Mouse (Mus musculus): ENCODE results near the gene Prrg3. TPM values are rescaled to one million over a fixed set of nuclear protein-coding genes. Genes with fewer than 3 reads are reported as not detected.
"Not testable (repeated sequence)": the region's sequence is repeated elsewhere in the genome, so short reads cannot be mapped to it uniquely, and the experiment has no call there.

Gene Prrg3
- polyA plus RNA-seq (2015; fragmentation: Nextera tagmentation; extraction: Ambion mirVana) = 16.1 and 17.0 TPM in 2 replicates

DNA sequence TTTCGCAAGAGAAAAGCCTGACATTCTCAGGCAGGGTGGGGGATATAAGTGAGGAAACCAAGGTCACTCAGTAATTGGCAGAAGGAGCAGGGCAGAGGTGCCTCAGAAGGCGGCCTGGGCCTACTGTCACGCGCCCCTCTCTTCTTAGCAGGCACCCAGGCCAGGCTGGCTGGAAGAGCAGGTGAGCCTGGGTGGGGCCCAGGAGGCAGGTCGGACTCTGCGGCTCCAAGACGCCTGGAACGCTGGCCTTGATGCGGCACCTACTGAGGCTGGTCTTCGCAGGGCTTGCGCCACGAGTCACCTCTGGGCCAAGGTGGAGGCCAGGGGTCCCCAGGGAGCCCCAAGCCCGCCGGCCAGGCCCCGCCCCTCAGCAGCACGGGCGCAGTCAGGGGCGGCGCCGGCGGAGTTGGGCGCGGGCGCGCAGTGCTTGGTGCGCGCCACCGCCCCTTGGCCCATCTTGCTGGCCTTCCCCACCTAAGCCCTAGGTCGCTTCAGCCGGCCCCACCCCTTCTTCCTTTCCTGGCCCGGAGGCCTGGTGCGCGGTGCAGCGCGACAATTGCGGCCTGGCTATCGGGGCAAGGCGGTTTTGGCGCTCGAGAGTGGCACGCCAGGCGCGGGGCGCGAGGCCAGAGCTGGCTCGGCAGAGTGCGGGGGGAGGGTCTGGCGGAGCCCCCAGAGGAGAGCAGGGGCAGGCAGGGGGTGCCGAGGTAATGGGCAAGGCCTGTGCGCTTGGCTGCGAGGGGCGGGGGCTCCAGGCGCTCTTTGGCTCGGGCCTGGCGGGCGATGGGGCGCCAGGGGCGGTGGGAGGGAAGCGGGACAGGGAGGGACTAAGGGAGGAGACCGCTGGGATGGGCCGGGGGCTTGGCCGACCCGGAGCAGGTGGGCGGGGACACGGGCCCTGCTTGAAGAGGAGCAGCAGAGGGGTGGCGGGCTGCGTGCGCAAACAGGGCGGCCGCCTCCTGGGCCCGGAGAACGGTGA, at the start of gene Prrg3:
Gene Prrg3 (plus strand): TSS at position 552 of the 979 bp plus-strand sequence.
- Histone ChIP-seq H3K4me2 (peak within 1 kb of the TSS; percentile 67), H3K9me3 (no peaks in the 10 kb centered on the region), H3K36me3 (peaks cover 3% of the 10 kb centered on the region; the same call in 1 of the 2 replicates), H3K4me1 (no peaks in the 10 kb centered on the region; the same call in 1 of the 2 replicates), H3K27ac (peak within 1 kb of the TSS; percentile 61), H3K4me3 (peak within 1 kb of the TSS; percentile 53), H3K27me3 (peaks cover 3% of the 10 kb centered on the region; the same call in 1 of the 2 replicates), H3K9ac (peak within 1 kb of the TSS; percentile 47)
- WGBS = 20% methylated on average over 67 of the region's 72 CpGs
- ATAC-seq (ENCODE audit: insufficient number of reproducible peaks, low FRiP score, low TSS enrichment, low read depth) = peak; percentile 90

- ATAC-seq (ENCODE audit: insufficient number of reproducible peaks, low FRiP score, low TSS enrichment, low read depth) = no peak
- 0 out of 2 replicates have a peak, but pooled peaks cover 3% of the 10 kb centered on the region for H3K27me3 ChIP-seq
- 19% methylated on average over 3 of the region's 3 CpGs for whole genome bisulfite sequencing
Measured at GRCm38 (mm10) chrX:71946631-71947030, 15.8 kb upstream of the Prrg3 start.

GRCm38 (mm10) chrX:71958366-71958765, 4.1 kb upstream of the Prrg3 start:
- Histone ChIP-seq H3K4me2 (no peak overlapping the region), H3K27me3 (peaks cover 3% of the 10 kb centered on the region; the same call in 1 of the 2 replicates), H3K27ac (no peak overlapping the region), H3K9me3 (no peaks in the 10 kb centered on the region), H3K4me1 (no peaks in the 10 kb centered on the region), H3K9ac (no peak overlapping the region), H3K36me3 (no peaks in the 10 kb centered on the region), H3K4me3 (no peak overlapping the region)
- no peak for ATAC-seq (ENCODE audit: insufficient number of reproducible peaks, low FRiP score, low TSS enrichment, low read depth)

More at GRCm38 (mm10) chrX:71946631-71947030, 15.8 kb upstream of the Prrg3 start:
- no peak overlapping the region for H3K4me3 ChIP-seq
- no peaks in the 10 kb centered on the region for H3K36me3 ChIP-seq
- no peak overlapping the region for H3K4me2 ChIP-seq
- H3K27ac ChIP-seq = no peak overlapping the region
- H3K9ac ChIP-seq = no peak overlapping the region
- no peaks in the 10 kb centered on the region for H3K9me3 ChIP-seq
- H3K4me1 ChIP-seq = no peaks in the 10 kb centered on the region

GRCm38 (mm10) chrX:71963275-71963912, 970 bp downstream of the Prrg3 start:
- Histone ChIP-seq H3K27me3 (peaks cover 3% of the 10 kb centered on the region; the same call in 1 of the 2 replicates), H3K4me1 (no peaks in the 10 kb centered on the region; the same call in 1 of the 2 replicates), H3K9ac (peak overlapping the region; percentile 47), H3K9me3 (no peaks in the 10 kb centered on the region), H3K27ac (peak overlapping the region; percentile 61; the same call in 1 of the 2 replicates), H3K36me3 (peaks cover 4% of the 10 kb centered on the region; the same call in 1 of the 2 replicates), H3K4me3 (peak overlapping the region; percentile 53), H3K4me2 (peak overlapping the region; percentile 67)
- no peak for ATAC-seq (ENCODE audit: insufficient number of reproducible peaks, low FRiP score, low TSS enrichment, low read depth)
- WGBS = 39% methylated on average over 9 of the region's 9 CpGs

- no peaks in the 10 kb centered on the region; the same call in 1 of the 2 replicates for H3K4me1 ChIP-seq
- H3K27ac ChIP-seq = no peak overlapping the region
- no peak overlapping the region for H3K9ac ChIP-seq
- no peak overlapping the region for H3K4me3 ChIP-seq
- ATAC-seq (ENCODE audit: insufficient number of reproducible peaks, low FRiP score, low TSS enrichment, low read depth) = no peak
- H3K9me3 ChIP-seq = no peaks in the 10 kb centered on the region
- H3K4me2 ChIP-seq = no peak overlapping the region
- H3K36me3 ChIP-seq = peaks cover 4% of the 10 kb centered on the region; the same call in 1 of the 2 replicates
- H3K27me3 ChIP-seq = no peaks in the 10 kb centered on the region; the same call in 1 of the 2 replicates
- 54% methylated on average over 1 of the region's 1 CpGs for WGBS
Measured at GRCm38 (mm10) chrX:71968216-71968615, 5.8 kb downstream of the Prrg3 start.

DNA sequence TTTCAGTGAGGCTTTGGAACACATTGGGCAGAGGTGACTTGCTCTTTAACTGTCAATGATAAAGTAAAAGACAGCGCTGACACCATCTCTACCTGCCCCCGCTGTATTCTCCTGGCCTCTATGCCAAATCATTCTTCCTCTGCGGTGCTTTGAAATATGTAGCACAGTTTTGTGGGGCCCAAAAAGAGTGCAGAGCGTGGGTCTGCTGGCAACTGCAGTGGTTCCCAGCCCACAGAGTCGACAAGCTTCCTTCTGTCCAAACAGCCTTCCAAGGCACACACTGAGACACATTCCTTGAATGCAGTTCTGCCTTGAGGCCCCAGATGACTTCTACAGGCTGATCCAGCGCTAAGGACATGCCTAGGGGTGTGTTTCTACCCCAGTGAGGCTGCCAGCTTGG, 6.4 kb downstream of the Prrg3 start:
- WGBS = 74% methylated on average over 6 of the region's 6 CpGs
- H3K4me2 ChIP-seq = no peak overlapping the region
- H3K4me3 ChIP-seq = no peak overlapping the region
- H3K36me3 ChIP-seq = peaks cover 4% of the 10 kb centered on the region; the same call in 1 of the 2 replicates
- no peak for ATAC-seq (ENCODE audit: insufficient number of reproducible peaks, low FRiP score, low TSS enrichment, low read depth)
- no peaks in the 10 kb centered on the region for H3K9me3 ChIP-seq
- no peaks in the 10 kb centered on the region; the same call in 1 of the 2 replicates for H3K4me1 ChIP-seq
- no peak overlapping the region for H3K27ac ChIP-seq
- no peak overlapping the region for H3K9ac ChIP-seq
- no peaks in the 10 kb centered on the region; the same call in 1 of the 2 replicates for H3K27me3 ChIP-seq

DNA sequence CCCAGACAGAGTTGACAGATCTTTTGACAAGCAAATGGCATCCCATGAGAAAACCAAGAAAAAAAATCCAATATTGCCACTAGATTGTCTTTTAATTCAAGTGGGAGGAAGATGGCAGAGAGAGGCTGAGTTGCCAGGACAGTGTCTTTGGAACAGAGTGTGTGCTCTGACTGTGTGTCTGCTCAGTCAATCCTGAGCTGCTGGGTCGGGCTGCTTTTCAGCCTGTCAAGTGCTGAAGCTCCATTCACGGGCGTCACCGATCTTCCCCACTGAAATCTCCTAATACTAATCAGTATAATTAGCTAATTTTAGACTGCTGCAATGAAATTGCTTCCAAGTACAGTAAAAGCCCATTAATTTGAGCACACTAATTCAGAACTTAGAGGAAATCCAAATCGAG, 8.9 kb downstream of the Prrg3 start:
- ATAC-seq (ENCODE audit: insufficient number of reproducible peaks, low FRiP score, low TSS enrichment, low read depth) = no peak
- Histone ChIP-seq H3K27ac (no peak overlapping the region), H3K9ac (no peak overlapping the region), H3K4me3 (no peak overlapping the region), H3K27me3 (no peaks in the 10 kb centered on the region; the same call in 1 of the 2 replicates), H3K4me1 (no peaks in the 10 kb centered on the region), H3K36me3 (peaks cover 4% of the 10 kb centered on the region; the same call in 1 of the 2 replicates), H3K4me2 (no peak overlapping the region), H3K9me3 (no peaks in the 10 kb centered on the region)
- 68% methylated on average over 5 of the region's 5 CpGs for WGBS

DNA sequence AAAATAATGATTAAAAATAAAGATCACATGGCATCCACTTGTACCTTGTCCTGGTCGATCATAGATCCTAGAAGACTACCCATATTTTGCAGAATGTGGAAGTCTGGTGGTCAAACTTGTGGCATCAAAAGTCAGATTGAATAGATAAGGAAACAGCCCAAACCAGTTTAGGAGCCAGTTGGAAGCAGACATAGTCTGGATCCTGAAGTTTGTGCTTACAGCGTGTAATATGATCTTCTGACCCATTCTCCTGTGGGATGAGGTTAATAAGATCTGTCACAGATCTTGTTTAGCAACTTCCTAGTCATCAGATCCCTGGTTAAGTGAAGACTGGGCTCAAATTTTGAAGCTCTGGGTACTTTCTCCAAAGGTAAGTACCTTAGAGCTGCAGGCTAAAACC, 10.3 kb downstream of the Prrg3 start, which contains the start of gene Fate1:
Gene Fate1 (plus strand): TSS at position 301 of the 400 bp plus-strand sequence.
- H3K27me3 ChIP-seq = no peaks in the 10 kb centered on the region; the same call in 1 of the 2 replicates
- 66% methylated on average over 2 of the region's 2 CpGs for WGBS
- no peaks in the 10 kb centered on the region for H3K36me3 ChIP-seq
- no peak within 1 kb of the TSS for H3K9ac ChIP-seq
- H3K9me3 ChIP-seq = no peaks in the 10 kb centered on the region
- no peaks in the 10 kb centered on the region for H3K4me1 ChIP-seq
- H3K4me3 ChIP-seq = no peak within 1 kb of the TSS
- no peak for ATAC-seq (ENCODE audit: insufficient number of reproducible peaks, low FRiP score, low TSS enrichment, low read depth)
- H3K4me2 ChIP-seq = no peak within 1 kb of the TSS
- no peak within 1 kb of the TSS for H3K27ac ChIP-seq

DNA sequence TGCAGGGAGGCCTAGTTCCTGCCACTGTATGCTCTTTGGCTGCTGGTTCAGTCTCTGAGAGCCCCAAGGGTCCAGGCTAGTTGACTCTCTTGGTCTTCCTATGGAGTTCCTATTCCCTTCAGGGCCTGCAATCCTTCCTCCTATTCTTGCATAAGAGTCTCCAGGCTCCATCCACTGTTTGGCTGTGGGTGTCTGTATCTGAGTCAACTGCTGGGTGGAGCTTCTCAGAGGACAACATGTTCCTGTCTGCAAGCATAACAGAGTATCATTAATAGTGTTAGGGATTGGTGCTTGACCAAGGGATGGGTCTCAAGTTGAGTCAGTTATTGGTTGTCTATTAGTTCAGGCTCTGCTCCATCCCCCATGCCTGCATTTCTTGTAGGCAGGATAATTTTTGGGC, 15.3 kb downstream of the Prrg3 start:
- H3K4me2 ChIP-seq; H3K4me3 ChIP-seq; H3K9me3 ChIP-seq; H3K4me1 ChIP-seq; H3K9ac ChIP-seq; H3K27me3 ChIP-seq; H3K27ac ChIP-seq; ATAC-seq (ENCODE audit: insufficient number of reproducible peaks, low FRiP score, low TSS enrichment, low read depth); H3K36me3 ChIP-seq: not testable (repeated sequence)

DNA sequence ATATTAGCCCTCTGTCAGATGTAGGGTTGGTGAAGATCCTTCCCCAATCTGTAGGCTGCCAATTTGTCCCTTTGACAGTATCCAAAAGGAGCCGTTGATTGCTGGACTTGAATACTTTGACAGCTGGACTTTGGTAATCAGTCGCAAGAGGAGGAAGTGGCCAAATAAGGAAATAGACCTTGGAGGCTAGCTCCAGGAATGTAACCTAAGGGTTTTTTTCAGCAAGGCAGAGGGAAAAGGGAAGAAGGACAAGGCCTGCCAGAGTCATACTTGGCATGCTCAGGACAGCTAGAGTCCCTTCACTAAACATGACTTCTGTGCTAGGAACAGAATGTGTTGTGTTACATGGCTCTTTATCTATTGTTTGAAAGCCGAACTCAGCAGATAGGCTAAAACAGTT, 18.0 kb downstream of the Prrg3 start:
- H3K36me3 ChIP-seq = no peaks in the 10 kb centered on the region
- 75% methylated on average over 3 of the region's 3 CpGs for WGBS
- H3K4me1 ChIP-seq = no peaks in the 10 kb centered on the region
- H3K4me2 ChIP-seq = no peak overlapping the region
- H3K4me3 ChIP-seq = no peak overlapping the region
- no peaks in the 10 kb centered on the region for H3K9me3 ChIP-seq
- no peak overlapping the region for H3K27ac ChIP-seq
- no peak overlapping the region for H3K9ac ChIP-seq
- ATAC-seq (ENCODE audit: insufficient number of reproducible peaks, low FRiP score, low TSS enrichment, low read depth) = no peak
- no peaks in the 10 kb centered on the region for H3K27me3 ChIP-seq

DNA sequence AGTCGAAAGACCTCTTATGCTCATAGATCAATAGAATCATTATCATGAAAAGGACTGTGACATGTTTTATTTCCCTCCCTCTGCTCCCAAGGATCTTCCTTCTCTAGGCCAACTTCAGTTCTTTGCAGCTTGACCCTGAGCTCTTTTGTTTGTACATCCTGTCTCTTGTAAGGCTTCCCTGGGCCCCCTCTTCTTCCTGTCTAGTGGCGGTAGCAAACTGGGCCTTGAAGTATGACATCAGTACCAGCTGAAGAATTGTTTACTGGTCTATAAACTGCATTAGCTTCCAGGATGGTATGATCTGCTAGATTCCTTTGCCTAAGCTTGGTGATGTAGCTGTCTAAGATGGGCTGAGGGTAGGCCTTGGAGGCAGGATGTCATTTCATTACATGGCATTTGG, 18.9 kb downstream of the Prrg3 start:
- Histone ChIP-seq H3K27ac (no peak overlapping the region), H3K4me1 (no peaks in the 10 kb centered on the region)

More for the DNA sequence above, 18.9 kb downstream of the Prrg3 start:
- H3K4me3 ChIP-seq = no peak overlapping the region
- WGBS = 76% methylated on average over 2 of the region's 2 CpGs
- ATAC-seq (ENCODE audit: insufficient number of reproducible peaks, low FRiP score, low TSS enrichment, low read depth) = no peak
- H3K9ac ChIP-seq = no peak overlapping the region
- no peak overlapping the region for H3K4me2 ChIP-seq
- no peaks in the 10 kb centered on the region for H3K27me3 ChIP-seq
- no peaks in the 10 kb centered on the region for H3K9me3 ChIP-seq
- no peaks in the 10 kb centered on the region for H3K36me3 ChIP-seq
